Mouse (Mus musculus) ES-Bruce4 (cell line): ENCODE measurements around the gene Sipa1l2.

Source experiments
- CTCF ChIP-seq: IDR thresholded peaks from one replicate; pipeline ENCODE4 v1.8.1; 2011; ENCODE audit warnings: low read depth, low read length
- EP300 ChIP-seq: IDR thresholded peaks from 2 replicates; pipeline ENCODE4 v1.6.1; 2011; ENCODE audit warnings: low read depth, low read length; ENCODE audit not compliant: insufficient read depth

DNA sequence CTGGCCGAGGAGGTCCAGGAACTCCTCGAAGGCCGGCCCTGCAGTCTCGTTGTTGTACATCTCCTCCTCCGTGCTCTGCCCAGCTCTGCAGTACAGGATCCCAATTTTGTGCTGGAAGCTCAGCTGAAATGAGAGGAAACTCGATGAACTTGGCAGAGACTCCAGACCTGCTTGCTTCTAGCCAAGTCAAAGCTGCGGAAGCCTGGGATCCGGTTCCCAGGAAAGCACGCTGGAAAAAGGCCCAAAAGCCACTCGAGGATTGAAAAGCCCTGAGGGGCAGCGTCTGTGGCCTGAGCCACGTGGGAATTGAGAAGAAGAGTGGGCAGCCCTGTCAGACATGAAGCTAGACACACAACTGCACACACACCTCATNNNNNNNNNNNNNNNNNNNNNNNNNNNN, 94.7 kb downstream of the Sipa1l2 start:
- TF ChIP-seq EP300: no peak
- TF ChIP-seq CTCF: no peak
